Mouse (Mus musculus): ENCODE measurements around the gene 9930021J03Rik.

GRCm38 (mm10) chr19:29740661-29741060, 65.1 kb downstream of the 9930021J03Rik start:
- TF ChIP-seq CTCF (conservative IDR thresholded peaks at IDR 0.05; ENCODE audit: insufficient read depth, insufficient read length, low read depth, low read length) (no peak), POLR2A (IDR thresholded peaks at IDR 0.05; ENCODE audit: low read depth, low read length) (no peak)
